Mouse (Mus musculus) cerebellum, postnatal 10 days (tissue): Measurements from ENCODE around the gene Cacng7.
"Not testable (repeated sequence)": the region's sequence is repeated elsewhere in the genome, so short reads cannot be mapped to it uniquely, and the experiment has no call there.

Experiments used
- DNase-seq, 2 experiments: peaks; one replicate each; pipeline ENCODE4 v3.0.0; 2021; ENCODE audit warnings: mixed read lengths in 2 of 2

Cacng7 gene

GRCm38 (mm10) chr7:3332619-3333521 is at the start of gene Cacng7:
Cacng7 (plus strand) TSS chr7:3332955.
- peak; percentile 85 to 88 for DNase-seq

DNA sequence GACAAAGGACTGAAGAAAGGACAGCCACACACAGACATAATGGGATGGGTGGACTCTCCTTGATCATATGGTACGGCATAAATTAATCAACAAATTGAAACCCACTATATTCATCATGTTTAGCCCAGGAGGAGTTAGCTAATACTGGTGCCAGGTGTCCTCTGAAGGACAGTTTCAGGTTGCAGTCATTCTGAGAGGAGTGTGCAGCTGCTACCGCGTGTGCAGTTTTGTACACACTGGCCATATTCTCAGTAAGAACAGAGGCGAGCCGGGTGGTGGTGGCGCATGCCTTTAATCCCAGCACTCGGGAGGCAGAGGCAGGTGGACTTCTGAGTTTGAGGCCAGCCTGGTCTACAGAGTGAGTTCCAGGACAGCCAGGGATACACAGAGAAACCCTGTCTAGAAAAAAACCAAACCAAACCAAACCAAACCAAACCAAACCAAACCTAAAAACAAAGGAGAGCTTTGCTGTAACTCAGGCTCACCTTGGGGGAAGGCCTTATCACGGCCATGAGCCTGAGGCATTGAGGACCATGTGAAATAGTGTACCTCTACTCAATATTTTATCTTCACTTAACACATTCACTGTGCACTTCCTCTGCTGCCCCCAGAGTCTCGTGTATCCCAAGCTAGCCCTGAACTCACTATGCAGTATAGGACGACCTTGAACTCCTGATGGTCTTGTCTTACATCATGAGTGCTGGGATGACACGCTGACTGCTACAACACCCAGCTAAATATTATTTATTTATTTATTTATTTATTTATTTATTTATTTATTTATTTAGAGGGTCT is 49.5 kb upstream of the Cacng7 start:
- no peak for DNase-seq

- no peak for DNase-seq
Measured at GRCm38 (mm10) chr7:3284604-3285003, 48.2 kb upstream of the Cacng7 start.

DNA sequence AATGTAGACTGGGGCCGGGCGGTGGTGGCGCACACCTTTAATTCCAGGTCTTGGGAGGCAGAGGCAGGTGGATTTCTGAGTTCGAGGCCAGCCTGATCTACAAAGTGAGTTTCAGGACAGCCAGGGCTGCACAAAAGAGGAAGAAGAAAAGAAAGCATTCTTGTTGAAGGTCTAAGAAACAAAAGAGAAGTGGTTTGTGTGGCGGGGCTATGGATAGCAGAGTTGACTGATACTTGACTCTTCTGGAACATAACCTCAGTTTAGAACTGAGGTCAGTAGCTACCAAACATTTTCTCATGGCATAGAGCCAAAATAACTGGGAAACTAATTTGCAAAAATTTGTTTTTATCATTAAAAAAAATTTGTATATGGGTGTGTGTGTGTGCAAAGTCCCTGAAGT is 46.7 kb upstream of the Cacng7 start:
- DNase-seq, result no peak

GRCm38 (mm10) chr7:3287186-3287585 is 45.6 kb upstream of the Cacng7 start:
- peak in 1 of 2 experiments; percentile 27 for DNase-seq

- DNase-seq, result peak; percentile 87 to 89
Measured at GRCm38 (mm10) chr7:3288976-3289970, 43.5 kb upstream of the Cacng7 start, which contains the start of the genes Myadm and Prkcg. Myadm (plus strand) TSS chr7:3289080. Prkcg (plus strand) TSS chr7:3289179.

- peak; percentile 93 to 96 for DNase-seq
Measured at GRCm38 (mm10) chr7:3290257-3291033, 42.3 kb upstream of the Cacng7 start.

DNA sequence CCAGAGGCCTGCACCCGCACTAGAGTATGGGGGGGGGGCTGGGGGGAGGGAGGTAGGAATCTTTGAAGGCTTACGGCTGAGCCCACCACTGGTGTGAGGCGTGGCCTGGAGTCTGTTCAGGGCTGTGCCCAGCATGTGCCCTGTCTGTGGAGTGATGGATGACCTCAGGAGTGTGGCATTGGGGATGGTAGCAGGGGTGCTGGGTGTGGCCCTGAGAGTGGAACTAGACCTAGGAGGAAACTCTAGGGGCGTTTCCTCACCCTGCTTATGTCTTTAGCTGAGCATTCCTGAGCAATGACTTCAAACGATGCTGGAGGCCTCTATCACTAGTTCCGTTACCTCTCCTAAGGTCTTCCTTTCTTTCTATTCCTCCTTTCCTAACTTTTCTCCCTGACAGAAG is 41.6 kb upstream of the Cacng7 start:
- peak in 1 of 2 experiments; percentile 27 for DNase-seq

- DNase-seq, result no peak
Measured at GRCm38 (mm10) chr7:3291764-3292163, 41.0 kb upstream of the Cacng7 start.

DNA sequence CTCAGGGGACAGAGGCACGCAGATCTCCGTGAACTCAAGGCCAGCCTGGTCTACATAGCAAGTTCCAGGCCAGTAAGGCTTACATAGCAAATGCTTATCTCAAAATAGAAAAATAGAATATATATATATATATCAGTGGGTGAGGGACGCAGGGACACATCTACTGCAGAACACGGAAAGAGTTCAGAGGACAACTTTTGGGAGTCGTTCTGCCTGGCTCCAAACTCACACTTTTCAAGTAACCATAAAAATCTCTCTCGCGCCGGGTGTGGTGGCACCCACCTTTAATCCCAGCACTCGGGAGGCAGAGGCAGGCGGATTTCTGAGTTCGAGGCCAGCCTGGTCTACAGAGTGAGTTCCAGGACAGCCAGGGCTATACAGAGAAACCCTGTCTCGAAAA is 40.5 kb upstream of the Cacng7 start:
- not testable (repeated sequence) for DNase-seq

- peak; percentile 49 to 62 for DNase-seq
Measured at GRCm38 (mm10) chr7:3292791-3293190, 40.0 kb upstream of the Cacng7 start.

DNA sequence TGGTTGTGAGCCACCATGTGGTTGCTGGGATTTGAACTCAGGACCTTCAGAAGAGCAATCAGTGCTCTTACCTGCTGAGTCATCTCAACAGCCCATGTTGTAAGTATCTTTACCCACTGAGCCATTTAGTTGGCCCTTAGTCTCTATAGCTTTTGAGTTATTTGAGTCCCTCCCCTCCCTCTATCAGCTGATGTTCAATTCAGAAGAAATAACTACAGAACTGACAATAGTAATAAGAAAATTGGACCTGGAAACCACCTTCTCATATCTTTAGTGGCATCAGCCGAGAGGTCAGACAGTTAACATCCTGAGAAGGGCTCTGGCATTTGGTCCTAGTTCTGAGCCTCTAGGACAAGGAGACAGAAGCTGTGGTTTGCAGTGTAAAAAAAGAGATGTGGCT is 38.0 kb upstream of the Cacng7 start:
- no peak for DNase-seq

DNA sequence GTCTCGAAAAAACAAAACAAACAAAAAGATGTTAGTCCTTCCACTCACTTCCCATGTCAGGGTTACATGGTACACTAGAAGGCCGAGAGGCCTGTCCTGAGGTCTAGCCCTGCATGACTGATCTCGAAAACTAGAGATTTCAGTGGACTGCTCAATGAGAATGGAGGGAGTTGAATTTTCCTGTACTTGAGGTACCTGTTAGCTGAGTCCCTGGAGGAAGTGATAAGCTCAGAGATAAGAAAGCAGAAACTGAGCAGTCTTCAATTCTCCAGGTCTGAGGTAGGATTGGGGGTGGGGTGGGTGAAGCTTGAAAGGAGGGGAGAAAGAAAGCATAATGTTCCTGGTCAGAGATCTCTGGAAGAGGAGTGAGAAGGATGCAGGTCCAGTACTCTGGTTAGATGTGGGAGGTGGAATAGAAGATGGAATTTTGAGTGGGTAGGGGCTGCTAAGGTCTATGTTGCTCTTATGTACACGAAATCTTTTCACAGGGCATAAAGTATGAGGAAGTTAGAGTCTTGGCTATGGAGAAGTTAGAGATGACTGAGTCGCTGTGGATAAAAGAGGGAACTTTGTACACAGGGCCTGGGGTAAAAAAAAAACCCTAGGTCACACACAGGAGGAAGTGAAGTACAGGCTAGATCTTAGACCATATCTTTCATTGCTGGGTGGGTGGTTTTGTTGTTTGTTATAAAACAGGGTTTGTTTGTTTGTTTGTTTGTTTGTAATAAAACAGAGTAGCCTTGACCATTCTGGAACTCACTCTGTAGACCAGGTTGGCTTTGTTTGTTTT is 37.2 kb upstream of the Cacng7 start:
- DNase-seq, result no peak

- no peak for DNase-seq
Measured at GRCm38 (mm10) chr7:3296711-3297110, 36.0 kb upstream of the Cacng7 start.

DNA sequence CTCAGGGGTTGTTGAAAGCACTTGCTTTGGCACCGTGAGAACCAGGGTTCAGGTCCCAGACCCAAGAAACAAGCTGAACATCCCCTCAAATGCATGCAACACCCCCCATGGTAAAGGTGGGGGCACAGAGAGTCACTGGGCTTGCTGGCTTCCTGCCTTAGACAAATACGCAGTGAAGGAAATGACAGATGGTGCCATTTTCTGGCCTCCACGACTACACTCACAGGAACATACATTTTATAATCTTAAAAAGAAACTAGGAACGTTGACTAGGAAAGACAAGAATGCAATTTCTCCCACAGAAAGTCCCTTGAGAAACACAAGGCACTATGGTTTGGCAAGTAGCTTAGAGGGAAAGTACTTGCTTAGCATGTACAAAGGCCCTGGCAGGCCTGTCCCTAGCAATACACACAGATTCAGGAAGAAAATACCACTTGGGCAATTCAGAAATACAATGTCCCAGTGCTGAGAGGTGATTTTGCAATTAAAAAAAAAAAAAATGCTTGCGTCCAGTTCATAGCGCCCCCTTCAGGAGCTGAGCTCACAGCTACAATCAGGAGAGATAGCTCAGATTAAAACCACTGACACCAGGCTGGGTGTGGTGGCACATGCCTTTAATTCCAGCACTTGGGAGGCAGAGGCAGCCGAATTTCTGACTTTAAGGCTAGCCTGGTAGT is 32.7 kb upstream of the Cacng7 start:
- peak; percentile 46 to 68 for DNase-seq

GRCm38 (mm10) chr7:3300891-3301627 is 31.7 kb upstream of the Cacng7 start:
- DNase-seq, result no peak

GRCm38 (mm10) chr7:3301628-3302555 is 30.9 kb upstream of the Cacng7 start:
- DNase-seq, result peak; percentile 37 to 49
